Mouse (Mus musculus): Measurements from ENCODE around the gene Sertad1.

DNA sequence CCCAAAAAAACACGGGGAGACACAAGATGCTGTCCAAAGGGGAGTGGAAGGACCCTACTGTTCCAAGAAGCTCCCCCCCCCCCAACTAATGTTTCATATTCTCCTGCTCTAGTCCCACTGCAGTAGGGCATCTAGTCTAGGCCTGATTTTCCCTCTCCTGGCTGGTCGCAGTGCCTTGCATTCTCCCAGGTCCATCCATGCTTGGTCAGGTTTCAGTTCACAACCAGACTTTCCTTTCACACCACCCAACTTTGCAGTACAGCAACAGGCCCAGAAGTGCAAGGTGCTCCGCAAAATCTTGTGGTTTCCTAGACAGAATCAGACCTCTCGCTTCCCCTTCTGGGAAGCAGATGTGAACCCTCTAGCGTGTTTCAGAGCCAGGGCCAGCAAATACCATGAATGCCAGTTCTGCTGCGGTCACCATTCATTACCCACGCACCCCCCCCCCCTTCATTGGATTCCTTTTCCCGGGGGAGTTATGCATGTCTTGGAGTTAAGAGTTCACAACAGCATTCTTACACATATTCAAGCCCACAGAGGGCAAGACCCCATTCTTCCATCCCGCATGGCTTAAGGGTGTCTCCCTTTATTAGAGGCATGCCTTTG lies 20.2 kb downstream of the Sertad1 start:
- no peak for TF ChIP-seq CTCF (IDR thresholded peaks at IDR 0.05; ENCODE audit: low read depth, low read length)
- TF ChIP-seq TAL1 (conservative IDR thresholded peaks at IDR 0.05; ENCODE audit: low read depth, low read length) = no peak

Measured in G1E (cell line).